8 mouse cellular contexts compared by ENCODE assay signal in the genomic region with DNA sequence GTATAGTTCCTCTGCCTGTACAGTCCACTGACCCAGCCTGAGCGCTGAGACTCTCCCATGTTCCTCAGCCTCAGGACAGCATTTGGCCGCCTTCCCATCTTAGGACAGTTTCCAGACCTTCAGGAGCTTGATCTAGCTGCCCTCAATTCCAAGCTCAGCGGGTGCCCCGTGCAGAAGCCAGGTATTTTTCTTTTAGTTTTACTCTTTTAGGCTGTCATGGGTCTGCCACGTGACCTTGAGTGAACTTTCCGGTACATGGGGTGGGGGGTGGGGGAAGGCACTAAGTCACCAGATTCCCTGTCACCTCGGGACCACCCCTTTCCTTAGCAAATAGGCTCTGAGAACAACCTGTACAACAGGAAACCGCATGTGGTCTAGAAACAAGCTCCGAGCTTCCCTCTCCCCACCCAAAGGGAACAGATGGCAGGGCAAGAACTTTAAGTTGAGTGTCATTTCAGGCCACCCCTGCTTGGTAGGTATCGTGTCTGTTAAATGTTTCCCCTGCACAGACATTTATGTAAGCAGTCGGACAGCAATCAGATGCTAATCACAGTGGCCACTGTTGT. TPM values are rescaled to one million over a fixed set of nuclear protein-coding genes. Genes with fewer than 3 reads are reported as not detected.
DNase-seq lines count a peak whose midpoint lies in the region; ATAC-seq and TF ChIP-seq lines count a peak whose summit lies in the region.

No protein-coding gene starts in this region.

- no peak overlapping the region for H3K9ac ChIP-seq in kidney, embryonic 16.5 days (replicated peaks; ENCODE audit: low read length)
- no peak overlapping the region for H3K9ac ChIP-seq in heart, embryonic 14.5 days (ENCODE audit: low read length)

- H3K27ac ChIP-seq in kidney, adult 2 months (ENCODE audit: insufficient read depth, low read depth, low read length) = peak overlapping the region; percentile 34
- no peak overlapping the region for H3K27ac ChIP-seq in kidney, embryonic 16.5 days (ENCODE audit: low read length)
- peak overlapping the region; percentile 1 to 62 for H3K27ac ChIP-seq in heart, embryonic 14.5 days (replicated peaks in 1 of 2; ENCODE audit: control insufficient read depth in 1 of 2, insufficient read depth in 1 of 2, low read depth in 2 of 2, low read length in 2 of 2)

- no peak overlapping the region for H3K4me2 ChIP-seq in kidney, embryonic 16.5 days (replicated peaks; ENCODE audit: low read depth, low read length)
- H3K4me2 ChIP-seq in heart, embryonic 14.5 days (ENCODE audit: low read length) = peak overlapping the region; percentile 15; the same call in 1 of the 2 replicates

- WGBS in kidney, adult 2 months = 23% methylated on average over 11 of the region's 11 CpGs
- 34% methylated on average over 11 of the region's 11 CpGs for WGBS in kidney, embryonic 16.5 days
- WGBS in heart, embryonic 14.5 days = 18% methylated on average over 11 of the region's 11 CpGs
- WGBS in lung, adult 2 months = 19% methylated on average over 11 of the region's 11 CpGs

- no peak for ATAC-seq in kidney, embryonic 16.5 days (ENCODE audit: low FRiP score, low TSS enrichment)
- ATAC-seq in cerebellum, adult (ENCODE audit: insufficient number of reproducible peaks, low FRiP score, low TSS enrichment) = 0 out of 2 replicates have a peak, but pooled peaks have one; percentile 36
- ATAC-seq in heart, embryonic 14.5 days (ENCODE audit: insufficient number of reproducible peaks, insufficient read depth, low FRiP score, low read depth) = no peak

- no peaks in the 10 kb centered on the region for H3K9me3 ChIP-seq in kidney, embryonic 16.5 days (ENCODE audit: low read length)
- no peaks in the 10 kb centered on the region for H3K9me3 ChIP-seq in heart, embryonic 14.5 days (ENCODE audit: control insufficient read depth, low read length)

- no peak for TF ChIP-seq POLR2A in kidney, adult 2 months (IDR thresholded peaks at IDR 0.05; ENCODE audit: low read depth, low read length)
- no peak for TF ChIP-seq POLR2A in lung, adult 2 months (IDR thresholded peaks at IDR 0.05; ENCODE audit: borderline replicate concordance, extremely low read depth, low read depth, low read length)

- peak; percentile 63 for DNase-seq in kidney, adult 2 months
- DNase-seq in lung, adult 2 months = no peak
- DNase-seq in testis, postnatal 14 days (ENCODE audit: low spot score) = peak; percentile 38
- no peak for DNase-seq in layer of hippocampus, postnatal 25 days (ENCODE audit: extremely low spot score in 1 of 2, low spot score in 1 of 2)
- no peak for DNase-seq in Muller cell, postnatal 12 days (ENCODE audit: inconsistent ontology term)

- H3K27me3 ChIP-seq in kidney, adult 2 months (replicated peaks; ENCODE audit: control insufficient read depth, insufficient read depth, low read length) = no peaks in the 10 kb centered on the region
- H3K27me3 ChIP-seq in kidney, embryonic 16.5 days (ENCODE audit: insufficient read depth, low read length) = no peaks in the 10 kb centered on the region
- no peaks in the 10 kb centered on the region for H3K27me3 ChIP-seq in heart, embryonic 14.5 days (ENCODE audit: control insufficient read depth, insufficient read depth, low read length)

- TF ChIP-seq CTCF in kidney, adult 2 months (conservative IDR thresholded peaks at IDR 0.05; ENCODE audit: insufficient read depth, insufficient read length, low read depth, low read length) = no peak
- no peak for TF ChIP-seq CTCF in lung, adult 2 months (IDR thresholded peaks at IDR 0.05; ENCODE audit: insufficient read depth, low read length)

- H3K4me3 ChIP-seq in kidney, adult 2 months (ENCODE audit: insufficient read depth, low read depth, low read length) = no peak overlapping the region
- no peak overlapping the region for H3K4me3 ChIP-seq in kidney, embryonic 16.5 days (ENCODE audit: low read length)
- no peak overlapping the region for H3K4me3 ChIP-seq in heart, embryonic 14.5 days (ENCODE audit: control insufficient read depth in 1 of 2, insufficient read depth in 1 of 2, low read depth in 1 of 2, low read length in 2 of 2)
- peak overlapping the region; percentile 33 for H3K4me3 ChIP-seq in lung, adult 2 months (replicated peaks; ENCODE audit: extremely low read depth, low read depth, low read length)

- peaks cover 13% of the 10 kb centered on the region; the same call in 1 of the 2 replicates for H3K4me1 ChIP-seq in kidney, adult 2 months (ENCODE audit: control insufficient read depth, insufficient read depth, low read length)
- H3K4me1 ChIP-seq in kidney, embryonic 16.5 days (ENCODE audit: insufficient read depth, low read length) = peaks cover 46% of the 10 kb centered on the region
- H3K4me1 ChIP-seq in heart, embryonic 14.5 days (ENCODE audit: control insufficient read depth in 2 of 2, insufficient read depth in 2 of 2, low read length in 2 of 2) = peaks cover 40 to 55% of the 10 kb centered on the region in 2 experiments
- H3K4me1 ChIP-seq in lung, adult 2 months (ENCODE audit: control insufficient read depth, insufficient read depth, low read length) = peaks cover 30% of the 10 kb centered on the region

- H3K36me3 ChIP-seq in kidney, adult 2 months (ENCODE audit: control insufficient read depth, insufficient read depth, low read length) = no peaks in the 10 kb centered on the region
- no peaks in the 10 kb centered on the region for H3K36me3 ChIP-seq in kidney, embryonic 16.5 days (ENCODE audit: insufficient read depth, low read length)
- peaks cover 23% of the 10 kb centered on the region for H3K36me3 ChIP-seq in heart, embryonic 14.5 days (ENCODE audit: control insufficient read depth, insufficient read depth, low read length)

RNA-seq across cellular contexts. Expression of gene Pik3ip1, which starts 5.5 kb away (rescaled TPM):
- 8.5 and 12.6 TPM in 2 replicates for polyA plus RNA-seq in kidney, adult 2 months (2012; rRNA removed)
- polyA plus RNA-seq in kidney, embryonic 16.5 days (2015; fragmentation: Nextera tagmentation; extraction: Ambion mirVana) = 10.5 and 12.5 TPM in 2 replicates
- 32.2 TPM in 2 replicates for polyA plus RNA-seq in heart, embryonic 14.5 days (2014; fragmentation: Nextera tagmentation; extraction: Ambion mirVana)
- 23.2 and 38.3 TPM in 2 replicates for polyA plus RNA-seq in lung, adult 2 months (2012; rRNA removed)
- 10 to 100 TPM; 29.1 to 38.2 TPM for total RNA-seq in layer of hippocampus, postnatal 25 days (2021)

RNA-seq across cellular contexts. Expression of gene Patz1, which starts 47.1 kb away (rescaled TPM):
- polyA plus RNA-seq in kidney, adult 2 months (2012; rRNA removed) = 36.3 and 43.1 TPM in 2 replicates
- 49.5 and 57.0 TPM in 2 replicates for polyA plus RNA-seq in kidney, embryonic 16.5 days (2015; fragmentation: Nextera tagmentation; extraction: Ambion mirVana)
- polyA plus RNA-seq in heart, embryonic 14.5 days (2014; fragmentation: Nextera tagmentation; extraction: Ambion mirVana) = 23.7 and 26.2 TPM in 2 replicates
- 40.3 and 50.9 TPM in 2 replicates for polyA plus RNA-seq in lung, adult 2 months (2012; rRNA removed)
- 10 to 100 TPM; 53.4 to 56.4 TPM for total RNA-seq in layer of hippocampus, postnatal 25 days (2021)

Comparison
In these comparisons a context has a peak if more than half of its experiments do, and no peak if none do; other contexts are left out.
1. DNase-seq: peak in kidney, adult 2 months (single experiment) and testis, postnatal 14 days (single experiment); none in lung, adult 2 months (single experiment), layer of hippocampus, postnatal 25 days (0 of 2) and Muller cell, postnatal 12 days (single experiment).